Mouse (Mus musculus) ES-E14 (cell line): Measurements from ENCODE around the gene Cabp1. TPM values are rescaled to one million over a fixed set of nuclear protein-coding genes. Genes with fewer than 3 reads are reported as not detected.

Source experiments
- DNase-seq: peaks from one replicate; pipeline ENCODE4 v3.0.0-alpha.2; 2013; ENCODE audit warnings: low read depth, low spot score
- H3K27ac ChIP-seq: 2 replicates; pipeline ENCODE4 v1.5.1; 2012; ENCODE audit warnings: low read depth, mild to moderate bottlenecking, low read length, moderate library complexity, mixed read lengths; ENCODE audit not compliant: poor library complexity, insufficient read depth, severe bottlenecking
- H3K36me3 ChIP-seq: 2 replicates; pipeline ENCODE4 v1.6.1; 2012; ENCODE audit warnings: mild to moderate bottlenecking, low read length, moderate library complexity, mixed read lengths; ENCODE audit not compliant: control insufficient read depth, poor library complexity, insufficient read depth, severe bottlenecking
- H3K4me1 ChIP-seq, 2 experiments: fragments of 150-350 bp in 1 of 2; sonication (generic) in 1 of 2; 2 replicates each; pipeline ENCODE4 v1.6.1; 2012; ENCODE audit warnings: low read length in 2 of 2, mild to moderate bottlenecking in 1 of 2, mixed read lengths in 1 of 2; ENCODE audit not compliant: control insufficient read depth in 2 of 2, insufficient read depth in 2 of 2, poor library complexity in 1 of 2
- H3K4me3 ChIP-seq, 2 experiments: fragments of 150-350 bp in 1 of 2; sonication (generic) in 1 of 2; 2 replicates each; pipeline ENCODE4 v1.5.1; 2012; ENCODE audit warnings: low read length in 2 of 2, low read depth in 1 of 2, mild to moderate bottlenecking in 1 of 2, mixed read lengths in 1 of 2; ENCODE audit not compliant: insufficient read depth in 1 of 2, poor library complexity in 1 of 2, severe bottlenecking in 1 of 2
- H3K9ac ChIP-seq: 2 replicates; pipeline ENCODE4 v1.6.1; 2012; ENCODE audit warnings: low read depth, mild to moderate bottlenecking, low read length, mixed read lengths; ENCODE audit not compliant: poor library complexity, insufficient read depth, severe bottlenecking
- H3K9me3 ChIP-seq: fragments of 150-350 bp; sonication (generic); 2 replicates; pipeline ENCODE4 v1.6.1; 2012; ENCODE audit warnings: low read depth, mild to moderate bottlenecking, low read length; ENCODE audit not compliant: control insufficient read depth, insufficient read depth
- CHD2 ChIP-seq: IDR thresholded peaks from 2 replicates; pipeline ENCODE4 v1.6.1; 2014; ENCODE audit warnings: mild to moderate bottlenecking, low read depth, low read length, inconsistent platforms
- HCFC1 ChIP-seq: IDR thresholded peaks from 2 replicates; pipeline ENCODE4 v1.6.1; 2012; ENCODE audit warnings: low read length, inconsistent platforms, borderline replicate concordance; ENCODE audit not compliant: insufficient read depth
- MAFK ChIP-seq: IDR thresholded peaks from 2 replicates; pipeline ENCODE4 v1.6.1; 2014; ENCODE audit warnings: mild to moderate bottlenecking, low read depth, low read length, inconsistent platforms; ENCODE audit not compliant: insufficient read depth
- ZC3H11A ChIP-seq: IDR thresholded peaks from 2 replicates; pipeline ENCODE4 v1.6.1; 2012; ENCODE audit warnings: low read depth, mild to moderate bottlenecking, inconsistent platforms, low read length, borderline replicate concordance
- ZNF384 ChIP-seq: IDR thresholded peaks from 2 replicates; pipeline ENCODE4 v1.6.1; 2012; ENCODE audit warnings: low read depth, low read length, inconsistent platforms
- in situ Hi-C, 2 experiments: fragments of 600-800 bp; cut with MboI; formaldehyde crosslinking; loops; one replicate each; pipeline ENCODE4 v1.15.1; 2025; ENCODE audit warnings: low sequenced_read_pairs in 2 of 2, inconsistent platforms in 1 of 2; ENCODE audit not compliant: unreplicated experiment in 2 of 2
- total RNA-seq: library from RNA; depleted of rRNA; stranded (reverse); fragments of 300-350 nt; gene quantifications from 2 replicates; pipeline ENCODE4 v1.2.3, GENCODE M21; 2012

The Cabp1 gene
- total RNA-seq, 1 experiment = 14.9 TPM

DNA sequence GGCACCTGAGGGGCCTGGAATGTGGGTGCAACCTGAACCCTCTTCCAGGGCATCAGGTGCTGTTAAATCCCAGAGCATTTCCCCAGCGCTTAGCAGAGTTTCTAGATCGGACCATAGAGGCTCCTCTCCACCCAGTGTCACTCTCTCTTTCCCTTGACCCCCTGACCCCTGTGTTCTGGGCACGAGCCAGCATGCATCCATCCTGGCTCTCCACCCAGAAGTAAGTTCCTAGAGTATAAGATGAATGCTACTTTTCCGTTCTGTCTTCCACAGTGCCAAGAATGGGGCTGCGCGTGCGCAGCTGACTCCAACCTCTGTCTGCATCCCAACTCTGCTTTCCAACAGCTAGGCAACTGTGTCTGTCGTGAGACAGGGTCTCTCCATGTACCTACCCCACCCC lies 24.0 kb downstream of the Cabp1 start:
- Histone ChIP-seq H3K9ac (no peak overlapping the region), H3K4me3 (no peak overlapping the region), H3K9me3 (no peaks in the 10 kb centered on the region), H3K4me1 (peaks cover 4 to 17% of the 10 kb centered on the region in 2 experiments; a peak in 3 of 4 replicates), H3K36me3 (peaks cover 4% of the 10 kb centered on the region; the same call in 1 of the 2 replicates), H3K27ac (no peak overlapping the region)
- DNase-seq = no peak
- TF ChIP-seq ZC3H11A = no peak
- no peak for TF ChIP-seq HCFC1
- TF ChIP-seq ZNF384 = no peak
- no peak for TF ChIP-seq MAFK
- no peak for TF ChIP-seq CHD2
- in situ Hi-C loops = no loop called here

GRCm38 (mm10) chr5:115168641-115169415 lies 25.4 kb downstream of the Cabp1 start:
- TF ChIP-seq ZNF384 (no peak), MAFK (no peak)
- H3K4me3 ChIP-seq = peak overlapping the region in 1 of 2 experiments; percentile 29; a peak in 2 of 4 replicates
- no peaks in the 10 kb centered on the region for H3K9me3 ChIP-seq
- H3K9ac ChIP-seq = peak overlapping the region; percentile 16
- H3K4me1 ChIP-seq = peaks cover 4 to 14% of the 10 kb centered on the region in 2 experiments; a peak in 3 of 4 replicates
- peaks cover 4% of the 10 kb centered on the region; the same call in 1 of the 2 replicates for H3K36me3 ChIP-seq
- DNase-seq = no peak
- in situ Hi-C loops = no loop called here
- H3K27ac ChIP-seq = no peak overlapping the region

DNA sequence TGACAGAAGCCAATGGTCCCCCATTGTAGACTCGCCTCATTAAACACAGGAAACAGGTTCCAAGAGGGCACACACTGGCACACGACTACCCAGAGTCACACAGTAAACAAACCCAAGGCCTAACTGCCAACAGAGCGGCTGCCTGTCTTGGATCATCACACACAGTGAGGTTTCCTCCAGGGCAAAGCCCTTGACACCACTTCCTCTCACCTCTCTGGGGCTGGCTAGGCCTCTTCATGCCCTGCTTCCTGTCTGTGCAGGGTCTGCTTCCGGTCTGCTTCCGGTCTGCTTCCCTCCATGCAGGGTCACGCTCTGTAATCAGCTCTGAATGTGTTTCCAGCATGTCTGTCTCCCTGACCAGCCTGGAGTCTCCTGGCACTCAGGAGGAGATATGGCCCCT lies 26.8 kb downstream of the Cabp1 start:
- Histone ChIP-seq H3K9me3 (no peaks in the 10 kb centered on the region), H3K36me3 (peaks cover 4% of the 10 kb centered on the region; the same call in 1 of the 2 replicates), H3K9ac (no peak overlapping the region), H3K4me1 (peaks cover 4 to 11% of the 10 kb centered on the region in 2 experiments; a peak in 3 of 4 replicates), H3K4me3 (no peak overlapping the region), H3K27ac (no peak overlapping the region)
- in situ Hi-C loops = no loop called here
- TF ChIP-seq CHD2 = no peak
- no peak for TF ChIP-seq ZNF384
- TF ChIP-seq HCFC1 = no peak
- no peak for TF ChIP-seq ZC3H11A
- no peak for TF ChIP-seq MAFK
- no peak for DNase-seq

- H3K4me3 ChIP-seq = no peak overlapping the region
- no peak for DNase-seq
- H3K4me1 ChIP-seq = peaks cover 4 to 11% of the 10 kb centered on the region in 2 experiments; a peak in 3 of 4 replicates
- TF ChIP-seq ZC3H11A (no peak), ZNF384 (no peak), CHD2 (no peak), MAFK (no peak), HCFC1 (no peak)
- in situ Hi-C loops = no loop called here
- H3K9me3 ChIP-seq = no peaks in the 10 kb centered on the region
- peak overlapping the region; percentile 35; the same call in 1 of the 2 replicates for H3K27ac ChIP-seq
- no peaks in the 10 kb centered on the region for H3K36me3 ChIP-seq
- H3K9ac ChIP-seq = no peak overlapping the region
Measured at GRCm38 (mm10) chr5:115166815-115167194, 27.4 kb downstream of the Cabp1 start.
